Mouse (Mus musculus) gastrocnemius, postnatal 4 days (tissue): ENCODE data around the gene Vmn1r57. TPM values are rescaled to one million over a fixed set of nuclear protein-coding genes. Genes with fewer than 3 reads are reported as not detected.
"Not testable (repeated sequence)": the region's sequence is repeated elsewhere in the genome, so short reads cannot be mapped to it uniquely, and the experiment has no call there.

Experiments used
- DNase-seq, 2 experiments: peaks; one replicate each; pipeline ENCODE4 v3.0.0; 2021 to 2022; ENCODE audit warnings: low spot score in 2 of 2, mixed read lengths in 2 of 2
- long read RNA-seq, 2 experiments: library from polyadenylated mRNA; stranded (forward); transcript quantifications; one replicate each; pipeline ENCODE4 v2.0.0; 2021
- total RNA-seq, 2 experiments: library from RNA; stranded (reverse); gene quantifications; 2 replicates each; pipeline ENCODE4 v1.2.3; 2021

Gene Vmn1r57
- total RNA-seq = not detected
- long read RNA-seq, experiment 1 = 0 reads
- long read RNA-seq, experiment 2 = 0 reads

- DNase-seq = not testable (repeated sequence)
Observed at GRCm38 (mm10) chr7:5218193-5218592, at the start of gene Vmn1r57. Vmn1r57 (plus strand) TSS chr7:5218493.

GRCm38 (mm10) chr7:5196647-5197046 lies 21.6 kb upstream of the Vmn1r57 start, which contains the start of gene Vmn1r56:
Vmn1r56 (minus strand) TSS chr7:5196747.
- not testable (repeated sequence) for DNase-seq

- DNase-seq = no peak
Observed at GRCm38 (mm10) chr7:5263051-5263450, 44.8 kb downstream of the Vmn1r57 start.

Other genes starting within 250 kb of the Vmn1r57 start
- under 1 TPM in 1 of 2 experiments, not detected in 1; 0.13 TPM for gene Sbk3, start 247.3 kb upstream of the Vmn1r57 start, total RNA-seq
- gene Zfp579, start 222.3 kb upstream of the Vmn1r57 start, total RNA-seq = 10 to 100 TPM; 17.9 to 22.2 TPM
- gene Zfp524, start 204.1 kb upstream of the Vmn1r57 start, total RNA-seq = 1 to 10 TPM; 9.0 to 9.6 TPM
- 10 to 100 TPM; 25.5 to 28.9 TPM for gene Fiz1, start 203.8 kb upstream of the Vmn1r57 start, total RNA-seq
- not detected for gene Gm44973, start 203.0 kb upstream of the Vmn1r57 start, total RNA-seq
- 10 to 100 TPM; 24.5 to 27.4 TPM for gene Zfp865, start 198.1 kb upstream of the Vmn1r57 start, total RNA-seq
- under 1 TPM; 0.80 to 0.91 TPM for gene Ccdc106, start 197.9 kb upstream of the Vmn1r57 start, total RNA-seq
- gene 4632433K11Rik, start 184.4 kb upstream of the Vmn1r57 start, total RNA-seq = not detected
- gene Zfp784, start 180.0 kb upstream of the Vmn1r57 start, total RNA-seq = 1 to 10 TPM; 5.8 to 6.6 TPM
- 10 to 100 TPM; 10.1 to 11.6 TPM for gene Zfp580, start 167.0 kb upstream of the Vmn1r57 start, total RNA-seq
- gene U2af2, start 156.3 kb upstream of the Vmn1r57 start, total RNA-seq = 100 to 1,000 TPM; 117 to 127 TPM
- gene Epn1, start 138.3 kb upstream of the Vmn1r57 start, total RNA-seq = 100 to 1,000 TPM; 112 to 117 TPM
- not detected for gene Rfpl4, start 101.5 kb upstream of the Vmn1r57 start, total RNA-seq
- gene Rasl2-9, start 92.5 kb upstream of the Vmn1r57 start, total RNA-seq = 1 to 10 TPM in 1 of 2 experiments, under 1 TPM in 1; 0.54 to 1.8 TPM
- gene Vmn1r55, start 68.8 kb upstream of the Vmn1r57 start, total RNA-seq = not detected
- not detected for gene Vmn1r56, start 21.7 kb upstream of the Vmn1r57 start, total RNA-seq
- not detected for gene Gm5065, start 132.0 kb downstream of the Vmn1r57 start, total RNA-seq
- not detected for gene Nlrp2, start 132.5 kb downstream of the Vmn1r57 start, total RNA-seq
- not detected for gene Vmn1r58, start 194.9 kb downstream of the Vmn1r57 start, total RNA-seq
- not detected for gene Vmn1r59, start 238.3 kb downstream of the Vmn1r57 start, total RNA-seq